Mouse (Mus musculus): ENCODE results near the gene Spsb1. TPM values are rescaled to one million over a fixed set of nuclear protein-coding genes. Genes with fewer than 3 reads are reported as not detected.

Gene Spsb1
- total RNA-seq, 4 experiments from 2014 or later = 3.6 to 10.5 (median 4.7) TPM

- no peak for DNase-seq (ENCODE audit: low spot score in 2 of 2)
Observed at GRCm38 (mm10) chr4:149860393-149860792, 94.5 kb downstream of the Spsb1 start.

- no peak for DNase-seq (ENCODE audit: low spot score in 2 of 2)
Observed at GRCm38 (mm10) chr4:149858584-149858983, 96.3 kb downstream of the Spsb1 start.

- no peak for DNase-seq (ENCODE audit: low spot score in 2 of 2)
Observed at GRCm38 (mm10) chr4:149858097-149858496, 96.7 kb downstream of the Spsb1 start.

DNA sequence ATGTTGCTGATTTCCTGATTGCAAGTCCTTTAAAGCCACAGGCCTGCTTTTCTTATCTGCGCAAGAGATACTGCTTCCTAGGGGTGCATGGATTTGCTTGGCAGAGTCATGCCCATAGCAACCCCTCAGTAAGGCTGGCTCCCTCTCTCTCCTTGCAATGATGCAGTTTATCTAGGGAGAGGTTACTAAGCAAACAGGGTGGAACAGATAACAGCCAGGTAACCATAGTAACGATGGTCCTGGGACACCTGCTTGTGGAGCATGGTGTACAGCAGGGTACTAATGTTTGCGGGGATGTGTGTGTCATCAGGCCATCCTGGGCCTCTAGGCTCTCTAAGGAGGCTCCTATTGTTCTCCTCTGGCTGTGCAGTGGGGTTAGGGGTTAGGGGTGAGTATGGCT, 97.2 kb downstream of the Spsb1 start:
- no peak for DNase-seq (ENCODE audit: low spot score in 2 of 2)

DNA sequence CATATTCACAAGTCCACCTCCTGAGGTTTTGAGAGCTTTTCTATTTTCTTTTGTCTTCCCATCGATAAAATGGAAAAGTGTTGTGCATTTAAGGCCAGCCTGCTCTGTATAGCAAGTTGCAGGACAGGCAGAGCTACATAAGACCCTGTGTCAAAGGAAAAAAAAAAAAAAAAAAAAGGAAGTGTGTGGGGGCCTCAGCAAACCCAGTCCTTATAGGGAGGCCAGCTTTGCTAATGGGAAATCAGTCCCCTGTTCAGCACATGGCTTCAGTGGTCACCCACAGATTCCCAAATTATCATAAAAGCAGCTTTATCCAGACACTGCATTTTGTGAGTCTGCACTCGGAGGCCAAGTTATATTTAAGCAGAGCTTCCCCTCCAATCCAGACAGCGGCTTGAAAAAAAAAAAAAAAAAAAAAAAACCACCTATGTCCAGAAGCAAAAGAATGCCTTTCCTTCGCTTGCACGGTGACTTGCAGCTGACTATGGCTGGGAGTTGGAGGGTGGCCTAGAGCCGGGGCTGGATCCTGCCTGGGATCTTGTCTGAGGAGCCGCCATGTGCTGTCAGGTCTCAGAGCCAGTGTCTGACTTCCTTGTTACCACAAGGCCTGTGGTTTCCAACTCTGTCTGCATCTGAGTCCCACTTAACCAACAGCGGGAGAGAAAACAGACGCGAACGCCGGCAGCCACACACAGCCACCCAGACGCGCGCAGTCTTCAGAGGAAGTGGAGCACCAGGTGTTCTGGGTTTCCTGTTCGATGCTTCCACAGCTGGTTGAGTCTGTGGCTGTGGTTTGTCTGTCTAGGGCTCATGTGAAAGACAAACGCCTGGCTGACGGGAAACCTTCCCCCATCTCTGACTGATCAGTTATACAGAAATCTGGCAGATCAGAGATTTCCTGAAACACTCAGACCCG, 98.7 kb downstream of the Spsb1 start:
- DNase-seq (ENCODE audit: low spot score in 2 of 2) = no peak

DNA sequence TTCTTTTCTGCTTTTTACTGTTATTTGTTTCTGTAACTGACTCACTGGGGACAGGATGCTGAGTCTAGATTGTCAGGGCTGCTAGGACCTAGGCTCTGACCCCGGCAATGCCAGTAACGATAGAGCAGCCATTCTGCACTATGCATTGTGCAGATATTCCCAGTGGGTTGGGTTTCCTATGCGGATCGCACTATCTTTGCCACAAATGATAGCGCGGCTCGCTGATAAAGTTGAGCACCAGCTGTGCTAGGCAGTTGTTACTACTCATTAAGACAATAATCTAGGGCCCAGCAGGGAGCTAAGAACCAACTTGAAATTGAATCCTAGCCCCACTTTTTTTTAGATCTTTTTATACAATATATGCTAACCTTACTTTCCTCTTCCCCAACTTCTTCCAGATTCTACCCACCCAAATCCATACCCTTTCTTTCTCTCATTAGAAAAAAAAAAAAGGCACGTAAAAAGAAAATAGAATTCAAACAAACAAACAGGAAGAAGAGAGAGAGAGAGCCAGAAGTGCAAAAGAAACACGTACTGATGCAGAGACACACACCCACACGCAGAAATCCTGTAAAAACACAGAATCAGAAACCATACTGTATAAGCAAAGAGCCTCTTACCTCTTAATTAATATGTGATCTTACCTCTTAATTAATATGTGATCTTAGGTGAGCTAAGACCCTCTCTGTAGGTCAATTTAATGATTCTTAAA, 99.5 kb downstream of the Spsb1 start:
- DNase-seq (ENCODE audit: low spot score in 2 of 2) = no peak

- DNase-seq (ENCODE audit: low spot score in 2 of 2) = no peak
Observed at GRCm38 (mm10) chr4:149854770-149855169, 100.1 kb downstream of the Spsb1 start.

- DNase-seq (ENCODE audit: low spot score in 2 of 2) = no peak
Observed at GRCm38 (mm10) chr4:149854301-149854708, 100.5 kb downstream of the Spsb1 start.

DNA sequence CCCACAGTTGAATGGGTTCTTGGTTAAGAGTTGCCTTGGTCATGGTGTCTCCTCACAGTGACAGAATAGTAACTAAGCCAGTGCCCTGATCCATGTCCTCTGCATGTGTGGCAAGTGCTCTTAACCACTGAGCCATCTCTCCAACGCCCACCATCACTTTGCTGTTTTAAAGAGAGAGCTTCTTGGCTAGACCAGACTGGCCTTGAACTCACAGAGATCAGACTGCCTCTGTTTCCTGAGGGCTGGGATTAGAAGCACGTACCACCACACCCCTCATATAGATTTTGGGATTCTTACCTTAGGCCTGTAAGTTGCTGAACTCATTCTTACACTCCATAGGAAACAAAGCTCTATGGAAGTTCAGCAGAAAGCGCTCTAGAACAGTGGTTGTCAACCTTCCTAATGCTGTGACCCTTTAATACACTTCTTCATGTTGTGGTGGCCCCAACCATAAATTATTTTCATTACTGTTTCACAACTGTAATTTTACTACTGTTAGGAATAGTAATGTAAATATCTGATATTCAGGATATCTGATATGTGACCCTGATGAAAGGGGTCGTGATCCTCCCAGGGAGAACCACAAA, 101.1 kb downstream of the Spsb1 start:
- DNase-seq (ENCODE audit: low spot score in 2 of 2) = no peak

GRCm38 (mm10) chr4:149851554-149851953, 103.3 kb downstream of the Spsb1 start:
- no peak for DNase-seq (ENCODE audit: low spot score in 2 of 2)

DNA sequence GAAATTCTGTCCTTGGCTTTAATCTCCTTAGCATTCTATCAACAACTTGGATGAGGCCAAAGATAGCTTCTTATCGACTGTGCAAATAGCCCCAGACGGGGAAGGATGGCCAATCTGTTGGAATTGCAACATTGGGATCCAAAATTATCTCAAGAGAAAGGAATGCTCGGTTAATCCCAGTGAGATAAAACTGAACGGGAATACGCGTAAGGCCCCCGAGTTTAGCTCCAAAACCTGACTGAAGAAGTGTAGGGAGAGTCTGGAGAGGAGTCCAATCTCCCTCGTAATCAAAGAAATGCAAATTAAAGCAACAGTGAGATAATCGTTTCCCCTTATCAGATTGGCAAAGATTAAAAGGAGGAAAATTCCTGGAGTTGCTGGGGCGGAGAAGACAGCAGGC, 104.2 kb downstream of the Spsb1 start:
- DNase-seq (ENCODE audit: low spot score in 2 of 2) = no peak

GRCm38 (mm10) chr4:149850045-149850444, 104.8 kb downstream of the Spsb1 start:
- DNase-seq (ENCODE audit: low spot score in 2 of 2) = no peak

DNA sequence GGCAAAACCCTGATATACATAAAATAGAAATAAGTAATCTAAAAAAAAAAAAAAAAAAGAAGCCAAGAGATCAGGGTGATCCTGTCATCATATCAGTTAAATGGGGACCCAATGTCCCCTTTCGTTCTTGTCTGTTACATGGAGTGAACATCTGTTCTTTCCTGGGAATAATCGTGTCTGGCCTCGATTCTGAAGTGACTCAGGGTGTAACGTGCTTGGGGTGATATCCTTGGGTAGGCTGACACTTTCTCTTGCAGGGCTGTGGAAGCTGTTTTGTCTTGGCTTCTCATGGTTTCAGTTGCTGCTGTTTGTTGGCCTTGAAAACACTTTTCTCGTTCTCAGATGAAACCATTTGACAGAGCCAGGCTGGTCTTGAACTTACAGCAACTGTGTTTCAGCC, 105.8 kb downstream of the Spsb1 start:
- no peak for DNase-seq (ENCODE audit: low spot score in 2 of 2)

GRCm38 (mm10) chr4:149846861-149847631, 107.8 kb downstream of the Spsb1 start:
- DNase-seq (ENCODE audit: low spot score in 2 of 2) = peak; percentile 59 to 76

Other genes starting within 250 kb of the Spsb1 start
- gene Tmem201, start 217.0 kb downstream of the Spsb1 start, total RNA-seq (2022) = 10 to 100 TPM; 41.7 to 44.1 (median 42.9) TPM
- 10 to 100 TPM in 3 of 4 experiments, 1 to 10 TPM in 1; 7.7 to 14.5 (median 13.0) TPM for gene Slc25a33, start 180.8 kb downstream of the Spsb1 start, total RNA-seq (2022)
- 10 to 100 TPM; 47.5 to 82.4 (median 65.4) TPM for gene H6pd, start 54.0 kb upstream of the Spsb1 start, total RNA-seq (2022)
- gene Gpr157, start 132.3 kb upstream of the Spsb1 start, total RNA-seq (2022) = 10 to 100 TPM; 32.3 to 43.2 (median 36.3) TPM
- gene Slc2a5, start 164.2 kb upstream of the Spsb1 start, total RNA-seq (2022) = not detected
- gene Slc2a7, start 193.9 kb upstream of the Spsb1 start, total RNA-seq (2022) = not detected
- gene Car6, start 246.3 kb upstream of the Spsb1 start, total RNA-seq (2022) = not detected